Mouse (Mus musculus) bone marrow macrophage, adult 2 months (primary cell): ENCODE data around the gene Icosl. TPM values are rescaled to one million over a fixed set of nuclear protein-coding genes. Genes with fewer than 3 reads are reported as not detected.

Experiments used
- H3K27ac ChIP-seq: 2 replicates; pipeline ENCODE4 v1.5.1; 2012; ENCODE audit warnings: low read depth, low read length; ENCODE audit not compliant: insufficient read depth
- H3K4me1 ChIP-seq: 2 replicates; pipeline ENCODE4 v1.6.1; 2012; ENCODE audit warnings: low read length; ENCODE audit not compliant: control insufficient read depth, insufficient read depth
- H3K4me3 ChIP-seq: 2 replicates; pipeline ENCODE4 v1.5.1; 2012; ENCODE audit warnings: mild to moderate bottlenecking, low read length, moderate library complexity; ENCODE audit not compliant: insufficient read depth
- CTCF ChIP-seq: IDR thresholded peaks from 2 replicates; pipeline ENCODE4 v1.5.1; 2012; ENCODE audit warnings: low read depth, mild to moderate bottlenecking, low read length, moderate library complexity
- POLR2A ChIP-seq: IDR thresholded peaks from 2 replicates; pipeline ENCODE4 v1.6.1; 2012; ENCODE audit warnings: mild to moderate bottlenecking, low read depth, low read length, borderline replicate concordance
- polyA plus RNA-seq: library from polyadenylated mRNA; stranded (reverse); fragments of >200 nt; gene quantifications from 2 replicates; pipeline ENCODE4 v1.2.4, GENCODE M21; 2012; ENCODE audit not compliant: missing spikeins, insufficient read depth, insufficient read length

The Icosl gene
- polyA plus RNA-seq, 1 experiment, result 20.8 TPM

- TF ChIP-seq POLR2A (no peak), CTCF (peak; percentile 78)
- Histone ChIP-seq H3K4me1 (0 out of 2 replicates have a peak, but pooled peaks cover 2% of the 10 kb centered on the region), H3K27ac (no peak within 1 kb of the TSS), H3K4me3 (no peak within 1 kb of the TSS)
Observed at GRCm38 (mm10) chr10:78043406-78043836, 25.7 kb upstream of the Icosl start, which contains the start of gene Aire. TSS of gene Aire (minus strand) at chr10:78043610.

GRCm38 (mm10) chr10:78044531-78044930 lies 24.6 kb upstream of the Icosl start:
- TF ChIP-seq CTCF (no peak), POLR2A (no peak)
- Histone ChIP-seq H3K27ac (no peak overlapping the region), H3K4me1 (0 out of 2 replicates have a peak, but pooled peaks cover 2% of the 10 kb centered on the region), H3K4me3 (no peak overlapping the region)

- Histone ChIP-seq H3K4me3 (no peak overlapping the region), H3K27ac (no peak overlapping the region), H3K4me1 (0 out of 2 replicates have a peak, but pooled peaks cover 2% of the 10 kb centered on the region)
- no peak for TF ChIP-seq POLR2A
- TF ChIP-seq CTCF, result no peak
Observed at GRCm38 (mm10) chr10:78046388-78046787, 22.7 kb upstream of the Icosl start.

- H3K4me3 ChIP-seq, result no peak overlapping the region
- 0 out of 2 replicates have a peak, but pooled peaks cover 2% of the 10 kb centered on the region for H3K4me1 ChIP-seq
- TF ChIP-seq POLR2A, result no peak
- TF ChIP-seq CTCF, result no peak
- no peak overlapping the region for H3K27ac ChIP-seq
Observed at GRCm38 (mm10) chr10:78048061-78048730, 20.9 kb upstream of the Icosl start.

- Histone ChIP-seq H3K27ac (no peak overlapping the region), H3K4me3 (no peak overlapping the region), H3K4me1 (peaks cover 9% of the 10 kb centered on the region)
- no peak for TF ChIP-seq CTCF
- TF ChIP-seq POLR2A, result no peak
Observed at GRCm38 (mm10) chr10:78049519-78050035, 19.5 kb upstream of the Icosl start.

GRCm38 (mm10) chr10:78054633-78055565 lies 14.2 kb upstream of the Icosl start:
- Histone ChIP-seq H3K4me3 (no peak overlapping the region), H3K4me1 (peaks cover 18% of the 10 kb centered on the region), H3K27ac (no peak overlapping the region)
- TF ChIP-seq POLR2A, result no peak
- peak; percentile 18; the same call in 1 of the 2 replicates for TF ChIP-seq CTCF

- TF ChIP-seq CTCF, result no peak
- no peak for TF ChIP-seq POLR2A
- Histone ChIP-seq H3K4me1 (peaks cover 18% of the 10 kb centered on the region), H3K4me3 (no peak overlapping the region), H3K27ac (no peak overlapping the region)
Observed at GRCm38 (mm10) chr10:78057056-78057455, 12.0 kb upstream of the Icosl start.

- Histone ChIP-seq H3K27ac (no peak overlapping the region), H3K4me3 (no peak overlapping the region), H3K4me1 (peaks cover 12% of the 10 kb centered on the region)
- TF ChIP-seq POLR2A (no peak), CTCF (no peak)
Observed at GRCm38 (mm10) chr10:78063122-78063521, 6.0 kb upstream of the Icosl start.

- TF ChIP-seq CTCF (no peak), POLR2A (no peak)
- Histone ChIP-seq H3K27ac (no peak overlapping the region), H3K4me3 (no peak overlapping the region), H3K4me1 (peaks cover 14% of the 10 kb centered on the region)
Observed at GRCm38 (mm10) chr10:78067226-78067625, 1.9 kb upstream of the Icosl start.
